Mouse (Mus musculus): ENCODE measurements around the gene Rims3. TPM values are rescaled to one million over a fixed set of nuclear protein-coding genes. Genes with fewer than 3 reads are reported as not detected.

The Rims3 gene
- total RNA-seq, 2 experiments from 2014 or later: 0.20 to 0.40 TPM

Small RNA genes within 50 kb of the gene (microRNA-seq; reads per million reads assigned to microRNA genes)
- 0 reads per million in 2 experiments for gene Gm23936

Other genes with a start within 250 kb of the Rims3 start
- gene Cited4, start 188.2 kb upstream of the Rims3 start, total RNA-seq (2021): 10 to 100 TPM; 34.6 to 35.7 TPM
- 10 to 100 TPM; 20.2 to 22.3 TPM for gene Kcnq4, start 106.2 kb upstream of the Rims3 start, total RNA-seq (2021)
- gene Nfyc, start 23.2 kb upstream of the Rims3 start, total RNA-seq (2021): 10 to 100 TPM; 47.2 to 55.8 TPM
- gene Exo5, start 70.2 kb downstream of the Rims3 start, total RNA-seq (2021): 1 to 10 TPM; 3.9 to 6.5 TPM
- gene Zfp69, start 96.9 kb downstream of the Rims3 start, total RNA-seq (2021): 1 to 10 TPM; 2.0 to 2.7 TPM
- 10 to 100 TPM; 17.6 to 20.4 TPM for gene Smap2, start 162.4 kb downstream of the Rims3 start, total RNA-seq (2021)
- 1 to 10 TPM; 1.5 to 2.1 TPM for gene Col9a2, start 184.6 kb downstream of the Rims3 start, total RNA-seq (2021)
- gene Zmpste24, start 243.4 kb downstream of the Rims3 start, total RNA-seq (2021): 10 to 100 TPM; 22.8 to 24.6 TPM